10 mouse cellular contexts compared by ENCODE assay signal in genomic region chr5:22141821-22142220, GRCm38 (mm10).
"Had no signal": no experiment of that assay in that cellular context is flagged by ENCODE, and none has a peak within 500 bp of the region (broad histone marks: within the 10 kb centered on the region; RNA-seq: fewer than 3 reads in every experiment).

No protein-coding gene starts in this region.

- H3K4me1 ChIP-seq: kidney, embryonic 15.5 days; limb, embryonic 15.5 days; liver, embryonic 12.5 days; midbrain, embryonic 13.5 days; neural tube, embryonic 15.5 days had no signal

- H3K27ac ChIP-seq: kidney, embryonic 15.5 days; limb, embryonic 15.5 days; liver, embryonic 12.5 days; midbrain, embryonic 13.5 days; neural tube, embryonic 15.5 days; stomach, postnatal 0 days had no signal

- H3K27me3 ChIP-seq: kidney, embryonic 15.5 days; limb, embryonic 15.5 days; liver, embryonic 12.5 days; midbrain, embryonic 13.5 days; neural tube, embryonic 15.5 days had no signal

- DNase-seq: lung, embryonic 14.5 days; right cerebral cortex, adult 18-20 months; thymus, postnatal 14 days had no signal

- H3K36me3 ChIP-seq: kidney, embryonic 15.5 days; limb, embryonic 15.5 days; liver, embryonic 12.5 days; midbrain, embryonic 13.5 days; neural tube, embryonic 15.5 days had no signal

- ATAC-seq: liver, embryonic 12.5 days; midbrain, embryonic 13.5 days had no signal

- H3K9me3 ChIP-seq: limb, embryonic 15.5 days; liver, embryonic 12.5 days; neural tube, embryonic 15.5 days had no signal

- H3K4me2 ChIP-seq: kidney, embryonic 15.5 days; limb, embryonic 15.5 days; liver, embryonic 12.5 days; lung, embryonic 14.5 days; midbrain, embryonic 13.5 days; neural tube, embryonic 15.5 days had no signal

- H3K4me3 ChIP-seq: kidney, embryonic 15.5 days; limb, embryonic 15.5 days; liver, embryonic 12.5 days; midbrain, embryonic 13.5 days; myocyte; neural tube, embryonic 15.5 days had no signal

- H3K9ac ChIP-seq: kidney, embryonic 15.5 days; limb, embryonic 15.5 days; liver, embryonic 12.5 days; lung, embryonic 14.5 days; midbrain, embryonic 13.5 days; neural tube, embryonic 15.5 days had no signal
